Mouse (Mus musculus) hindbrain, embryonic 15.5 days (tissue): ENCODE data around the gene Asb8. TPM values are rescaled to one million over a fixed set of nuclear protein-coding genes. Genes with fewer than 3 reads are reported as not detected.

Source experiments
- ATAC-seq: fragments of 200-750 bp; cut with Nextera tagmentation; 2 replicates; pipeline ENCODE4 v1.8.0; 2017; ENCODE audit warnings: low read depth, moderate number of reproducible peaks, moderate TSS enrichment; ENCODE audit not compliant: low FRiP score
- H3K27ac ChIP-seq: fragments of 300-500 bp; sonication (generic); replicated peaks from 2 replicates; pipeline ENCODE4 v1.5.1; 2015; ENCODE audit warnings: mild to moderate bottlenecking, inconsistent platforms
- H3K27me3 ChIP-seq: fragments of 300-500 bp; sonication (generic); 2 replicates; pipeline ENCODE4 v1.6.1; 2015; ENCODE audit warnings: control low read depth, inconsistent platforms
- H3K36me3 ChIP-seq: fragments of 300-500 bp; sonication (generic); 2 replicates; pipeline ENCODE4 v1.6.1; 2015; ENCODE audit warnings: control low read depth, inconsistent platforms
- H3K4me1 ChIP-seq: fragments of 300-500 bp; sonication (generic); replicated peaks from 2 replicates; pipeline ENCODE4 v1.6.1; 2015; ENCODE audit warnings: control low read depth, inconsistent platforms
- H3K4me2 ChIP-seq: fragments of 300-500 bp; sonication (generic); 2 replicates; pipeline ENCODE4 v1.6.1; 2015; ENCODE audit warnings: moderate library complexity, mild to moderate bottlenecking, inconsistent platforms
- H3K4me3 ChIP-seq: fragments of 300-500 bp; sonication (generic); 2 replicates; pipeline ENCODE4 v1.5.1; 2015; ENCODE audit warnings: mild to moderate bottlenecking, inconsistent platforms
- H3K9ac ChIP-seq: fragments of 300-500 bp; sonication (generic); 2 replicates; pipeline ENCODE4 v1.6.1; 2015; ENCODE audit warnings: inconsistent platforms
- H3K9me3 ChIP-seq: fragments of 300-500 bp; sonication (generic); 2 replicates; pipeline ENCODE4 v1.6.1; 2016; ENCODE audit warnings: control low read depth, inconsistent platforms
- WGBS: fragments of 180-500 bp; shearing (Covaris S2); methylation state at CpG from one replicate; pipeline ENCODE4 v1.1.7; 2015; 5-methylcytosine and 5-hydroxymethylcytosine counted together
- polyA plus RNA-seq: library from polyadenylated mRNA; unstranded; fragments of >200 nt; fragmentation: Nextera tagmentation; extraction: Ambion mirVana; gene quantifications from 2 replicates; pipeline ENCODE4 v1.2.1, GENCODE M21; 2015

Asb8 gene
- polyA plus RNA-seq, 1 experiment from 2014 or later: 58.4 TPM

DNA sequence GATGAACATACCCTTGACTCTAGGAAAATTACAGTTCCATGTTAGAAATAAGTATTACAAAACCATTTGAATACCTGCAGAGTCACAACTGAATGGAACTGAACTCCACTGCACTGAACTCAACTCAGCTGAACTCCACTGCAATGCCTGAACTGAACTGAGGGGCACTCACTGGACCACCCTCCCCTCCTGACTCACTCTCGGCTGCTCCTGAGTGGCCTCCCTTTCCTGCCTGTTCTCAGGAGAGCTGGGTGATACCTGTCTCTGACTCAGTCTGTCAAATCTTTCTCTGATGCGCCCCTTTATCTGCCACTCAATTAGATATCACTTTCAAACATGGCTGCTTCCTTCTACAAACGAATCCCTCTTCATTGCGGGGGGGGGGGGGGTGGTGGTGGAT lies 11.3 kb downstream of the Asb8 start:
- no peaks in the 10 kb centered on the region for H3K9me3 ChIP-seq
- H3K4me2 ChIP-seq: no peak overlapping the region
- ATAC-seq: no peak
- 66% methylated on average over 4 of the region's 4 CpGs for WGBS
- H3K36me3 ChIP-seq: no peaks in the 10 kb centered on the region
- no peaks in the 10 kb centered on the region for H3K27me3 ChIP-seq
- no peak overlapping the region for H3K9ac ChIP-seq
- H3K4me3 ChIP-seq: no peak overlapping the region
- no peak overlapping the region for H3K27ac ChIP-seq
- no peaks in the 10 kb centered on the region for H3K4me1 ChIP-seq

DNA sequence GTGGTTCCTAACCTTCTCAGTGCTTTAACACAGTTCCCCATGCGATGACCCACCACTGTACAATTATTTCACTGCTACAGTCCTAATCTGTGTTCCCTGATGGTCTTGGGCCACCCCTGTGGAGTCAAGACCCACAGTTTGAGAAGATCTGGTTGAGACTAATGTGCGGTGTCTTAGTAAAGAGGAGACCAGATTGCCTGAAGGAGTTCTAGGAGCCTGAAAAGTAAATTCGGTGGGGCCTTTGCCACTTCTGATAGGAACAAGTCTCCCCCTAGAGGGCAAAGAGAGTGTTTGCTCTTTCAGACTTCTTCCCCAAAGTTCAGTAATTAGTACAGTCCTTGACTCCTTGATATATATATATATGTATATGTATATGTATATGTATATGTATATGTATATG lies 11.8 kb downstream of the Asb8 start:
- no peak for ATAC-seq
- 36% methylated on average over 3 of the region's 3 CpGs for WGBS

GRCm38 (mm10) chr15:98152916-98153315 lies 12.5 kb downstream of the Asb8 start:
- WGBS: 71% methylated on average over 7 of the region's 7 CpGs
- no peak overlapping the region for H3K4me2 ChIP-seq
- no peaks in the 10 kb centered on the region for H3K9me3 ChIP-seq
- no peak for ATAC-seq
- no peaks in the 10 kb centered on the region for H3K36me3 ChIP-seq
- no peak overlapping the region for H3K27ac ChIP-seq
- H3K4me1 ChIP-seq: no peaks in the 10 kb centered on the region
- no peaks in the 10 kb centered on the region for H3K27me3 ChIP-seq
- H3K4me3 ChIP-seq: no peak overlapping the region
- H3K9ac ChIP-seq: no peak overlapping the region

More for the DNA sequence above, 11.8 kb downstream of the Asb8 start:
- no peak overlapping the region for H3K4me3 ChIP-seq
- no peaks in the 10 kb centered on the region for H3K36me3 ChIP-seq
- H3K4me1 ChIP-seq: no peaks in the 10 kb centered on the region
- H3K9me3 ChIP-seq: no peaks in the 10 kb centered on the region
- no peak overlapping the region for H3K9ac ChIP-seq
- H3K27ac ChIP-seq: no peak overlapping the region
- H3K4me2 ChIP-seq: no peak overlapping the region
- no peaks in the 10 kb centered on the region for H3K27me3 ChIP-seq

- no peak overlapping the region for H3K4me2 ChIP-seq
- WGBS: 80% methylated on average over 10 of the region's 10 CpGs
- H3K36me3 ChIP-seq: no peaks in the 10 kb centered on the region
- H3K27me3 ChIP-seq: no peaks in the 10 kb centered on the region
- H3K4me3 ChIP-seq: no peak overlapping the region
- no peak for ATAC-seq
- no peak overlapping the region for H3K9ac ChIP-seq
- H3K4me1 ChIP-seq: peaks cover 12% of the 10 kb centered on the region
- H3K27ac ChIP-seq: no peak overlapping the region
- no peaks in the 10 kb centered on the region for H3K9me3 ChIP-seq
These were observed 16.2 kb downstream of the Asb8 start for GRCm38 (mm10) chr15:98149166-98149602.

- ATAC-seq: no peak
- Histone ChIP-seq H3K4me1 (peaks cover 15% of the 10 kb centered on the region), H3K36me3 (no peaks in the 10 kb centered on the region), H3K4me2 (no peak overlapping the region), H3K27ac (no peak overlapping the region), H3K4me3 (no peak overlapping the region), H3K9ac (no peak overlapping the region), H3K27me3 (no peaks in the 10 kb centered on the region), H3K9me3 (no peaks in the 10 kb centered on the region)
- WGBS: 89% methylated on average over 3 of the region's 3 CpGs
These were observed 17.1 kb downstream of the Asb8 start for GRCm38 (mm10) chr15:98148356-98148755.

- Histone ChIP-seq H3K27ac (peak overlapping the region; percentile 82), H3K36me3 (peaks cover 13% of the 10 kb centered on the region), H3K4me3 (peak overlapping the region; percentile 95), H3K9ac (peak overlapping the region; percentile 97), H3K9me3 (no peaks in the 10 kb centered on the region), H3K27me3 (no peaks in the 10 kb centered on the region), H3K4me1 (peaks cover 15% of the 10 kb centered on the region), H3K4me2 (peak overlapping the region; percentile 81)
- under 1% methylated on average over 38 of the region's 38 CpGs for WGBS
- peak; percentile 98 for ATAC-seq
These were observed 19.8 kb downstream of the Asb8 start for GRCm38 (mm10) chr15:98145559-98146181.

- H3K27ac ChIP-seq: peak overlapping the region; percentile 82
- peaks cover 20% of the 10 kb centered on the region for H3K36me3 ChIP-seq
- no peak for ATAC-seq
- peak overlapping the region; percentile 81 for H3K4me2 ChIP-seq
- under 1% methylated on average over 27 of the region's 36 CpGs for WGBS
- H3K27me3 ChIP-seq: no peaks in the 10 kb centered on the region
- peaks cover 15% of the 10 kb centered on the region for H3K4me1 ChIP-seq
- peak overlapping the region; percentile 95 for H3K4me3 ChIP-seq
- no peaks in the 10 kb centered on the region for H3K9me3 ChIP-seq
- peak overlapping the region; percentile 97 for H3K9ac ChIP-seq
These were observed 20.4 kb downstream of the Asb8 start for GRCm38 (mm10) chr15:98144861-98145507.

- Histone ChIP-seq H3K9ac (no peak overlapping the region), H3K36me3 (peaks cover 34% of the 10 kb centered on the region), H3K4me2 (no peak overlapping the region), H3K27ac (no peak overlapping the region), H3K27me3 (no peaks in the 10 kb centered on the region), H3K4me1 (peaks cover 15% of the 10 kb centered on the region), H3K4me3 (no peak overlapping the region), H3K9me3 (no peaks in the 10 kb centered on the region)
- 83% methylated on average over 9 of the region's 10 CpGs for WGBS
- no peak for ATAC-seq
These were observed 22.9 kb downstream of the Asb8 start for GRCm38 (mm10) chr15:98142515-98142914.

DNA sequence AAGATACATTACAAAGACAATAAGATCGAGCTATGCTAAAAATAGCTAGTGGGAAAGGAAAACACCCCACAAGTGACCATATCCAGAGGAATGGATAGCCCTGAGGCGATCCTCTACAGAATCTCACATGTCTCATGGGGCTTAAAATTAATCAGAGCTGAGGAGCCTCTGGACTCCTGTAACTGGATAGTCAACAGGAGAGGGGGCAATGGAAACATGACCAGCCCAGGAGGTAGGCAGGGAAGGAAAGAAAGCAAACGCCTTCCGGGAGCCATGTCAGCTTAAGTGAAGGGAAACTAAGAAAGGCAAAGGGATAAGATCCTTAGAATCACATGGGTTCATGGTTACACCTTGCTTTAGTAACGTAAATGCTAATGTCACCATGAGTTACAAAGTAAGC lies 24.6 kb downstream of the Asb8 start:
- Histone ChIP-seq H3K4me3 (no peak overlapping the region), H3K36me3 (peaks cover 47% of the 10 kb centered on the region), H3K27ac (no peak overlapping the region), H3K9me3 (no peaks in the 10 kb centered on the region), H3K4me2 (no peak overlapping the region), H3K27me3 (no peaks in the 10 kb centered on the region), H3K4me1 (peaks cover 11% of the 10 kb centered on the region), H3K9ac (no peak overlapping the region)
- no peak for ATAC-seq
- 92% methylated on average over 5 of the region's 5 CpGs for WGBS

DNA sequence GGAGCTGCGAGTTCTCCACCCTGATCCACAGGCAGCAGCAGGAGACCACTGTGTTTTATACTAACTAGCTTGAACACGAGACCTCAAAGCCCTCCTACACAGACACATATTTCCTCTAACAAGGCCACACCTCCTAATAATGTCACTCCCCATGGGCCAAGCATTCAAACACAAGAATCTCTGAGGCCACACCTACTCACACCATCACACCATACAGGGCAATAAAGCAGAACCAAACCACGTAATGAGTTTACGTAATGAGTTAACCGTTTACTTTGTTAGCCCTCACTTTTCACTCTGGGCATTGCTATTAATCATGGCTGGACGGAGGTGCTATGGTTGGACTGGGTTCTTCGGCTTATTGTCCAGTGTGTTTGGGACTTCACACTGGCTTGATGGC lies 25.7 kb downstream of the Asb8 start:
- Histone ChIP-seq H3K27ac (no peak overlapping the region), H3K4me1 (peaks cover 8% of the 10 kb centered on the region), H3K4me2 (no peak overlapping the region), H3K4me3 (no peak overlapping the region), H3K36me3 (peaks cover 57% of the 10 kb centered on the region), H3K9ac (no peak overlapping the region), H3K9me3 (no peaks in the 10 kb centered on the region), H3K27me3 (no peaks in the 10 kb centered on the region)
- 81% methylated on average over 7 of the region's 7 CpGs for WGBS
- no peak for ATAC-seq

GRCm38 (mm10) chr15:98136871-98137270 lies 28.6 kb downstream of the Asb8 start:
- no peak for ATAC-seq
- H3K9ac ChIP-seq: no peak overlapping the region
- H3K9me3 ChIP-seq: no peaks in the 10 kb centered on the region
- no peaks in the 10 kb centered on the region for H3K27me3 ChIP-seq
- H3K4me3 ChIP-seq: no peak overlapping the region
- H3K36me3 ChIP-seq: peaks cover 60% of the 10 kb centered on the region
- H3K27ac ChIP-seq: no peak overlapping the region
- 93% methylated on average over 9 of the region's 9 CpGs for WGBS
- no peak overlapping the region for H3K4me2 ChIP-seq
- H3K4me1 ChIP-seq: no peaks in the 10 kb centered on the region

DNA sequence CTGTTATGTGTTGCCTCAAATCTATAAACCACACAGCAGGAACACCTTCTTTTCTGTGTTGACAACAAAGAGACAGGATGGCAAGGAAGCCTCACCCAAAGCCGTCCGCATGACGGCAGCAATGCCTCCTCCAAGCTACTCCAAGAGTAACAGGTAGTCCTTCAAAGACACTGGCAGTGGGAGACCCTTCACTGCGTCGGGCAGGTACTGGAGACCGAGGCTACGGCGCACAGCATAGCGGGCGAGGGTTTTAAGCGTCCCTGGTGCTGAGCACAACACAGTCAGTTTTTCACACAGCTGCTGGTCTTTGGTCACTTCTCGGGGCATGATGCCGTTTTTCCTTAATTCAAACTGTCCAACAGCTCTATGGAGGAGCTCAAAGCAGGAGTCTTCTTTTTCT lies 29.8 kb downstream of the Asb8 start:
- Histone ChIP-seq H3K9ac (no peak overlapping the region), H3K27ac (no peak overlapping the region), H3K4me2 (no peak overlapping the region), H3K27me3 (no peaks in the 10 kb centered on the region), H3K4me1 (no peaks in the 10 kb centered on the region), H3K9me3 (no peaks in the 10 kb centered on the region), H3K36me3 (peaks cover 54% of the 10 kb centered on the region), H3K4me3 (no peak overlapping the region)
- ATAC-seq: no peak
- WGBS: 93% methylated on average over 13 of the region's 13 CpGs
